Mouse (Mus musculus): Measurements from ENCODE around the gene Nudt8. TPM values are rescaled to one million over a fixed set of nuclear protein-coding genes. Genes with fewer than 3 reads are reported as not detected.

The Nudt8 gene
- polyA plus RNA-seq (2014; fragmentation: Illumina TruSeq; extraction: RNeasy Lipid Tissue Mini Kit (QIAGEN cat#74804); ENCODE audit: low replicate concordance): not detected

GRCm38 (mm10) chr19:4000119-4000900, at the start of gene Nudt8, which contains the start of gene Gm49405:
Gene Nudt8, plus strand, starts transcription at chr19:4000580.
Gene Gm49405, plus strand, starts transcription at chr19:4000626.

DNA sequence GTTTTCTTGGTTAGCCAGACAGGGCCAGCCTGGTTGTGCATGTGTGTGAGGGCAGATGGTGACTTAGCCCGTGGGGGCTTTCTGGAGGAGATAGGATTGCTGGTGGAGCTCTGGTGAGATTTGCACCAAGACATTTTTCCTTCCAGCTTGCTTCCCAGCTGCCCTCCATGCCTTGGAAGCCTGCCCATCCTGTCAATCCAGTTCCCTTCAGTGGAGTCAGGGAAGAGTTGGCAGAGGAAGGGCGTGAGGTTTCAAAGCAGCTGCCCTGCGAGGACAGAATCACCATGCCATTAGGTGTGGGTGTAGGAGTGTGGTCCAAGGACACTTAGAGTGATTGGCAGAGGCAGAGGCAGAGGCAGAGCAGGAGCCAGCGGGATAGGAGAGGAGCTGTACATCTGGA, 41.9 kb upstream of the Nudt8 start, which contains the start of gene Aldh3b3:
TSS of gene Aldh3b3 (plus strand) at position 176 of the 400 bp plus-strand sequence.

DNA sequence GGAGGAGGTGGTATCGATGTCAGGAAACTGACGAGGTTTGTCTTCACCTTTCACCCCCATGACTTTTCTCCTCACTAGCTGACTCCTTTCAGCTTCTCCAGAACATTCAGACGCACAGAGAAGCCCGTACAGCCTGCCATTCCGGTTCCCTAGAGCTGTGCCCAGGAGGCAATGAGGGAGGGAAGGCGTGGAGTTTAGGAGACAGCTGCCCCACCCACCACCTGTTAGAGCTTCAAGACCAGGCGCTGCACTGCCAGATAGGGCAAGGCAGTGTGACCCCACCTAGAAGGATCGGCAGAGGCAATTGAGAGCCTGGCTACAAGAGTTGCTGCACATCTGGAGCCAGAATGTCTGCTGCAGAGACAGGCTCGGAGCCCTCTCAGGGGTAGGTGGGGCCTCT, 28.2 kb upstream of the Nudt8 start, which contains the start of gene Aldh3b2:
TSS of gene Aldh3b2 (plus strand) at position 100 of the 400 bp plus-strand sequence.

DNA sequence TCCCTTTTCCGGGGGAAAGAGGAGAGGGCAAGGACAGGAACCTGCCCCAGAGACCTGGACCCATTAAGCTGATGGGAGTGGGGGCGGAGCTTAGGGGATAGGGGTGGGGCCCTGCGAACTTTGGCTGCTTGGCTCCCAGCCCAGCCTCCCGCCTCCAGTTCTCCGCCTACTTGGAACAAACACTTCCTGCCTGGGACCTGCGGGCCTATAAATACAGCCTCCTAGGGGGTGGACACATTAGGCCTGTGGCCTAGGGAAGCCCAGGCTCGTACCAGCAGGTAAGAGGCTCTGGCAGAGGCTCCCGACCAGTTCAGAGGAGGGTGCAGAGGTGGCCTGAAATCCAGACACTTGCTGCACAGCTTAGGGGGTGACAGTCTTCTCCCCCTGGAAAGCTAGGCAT, 14.0 kb upstream of the Nudt8 start, which contains the start of gene Acy3:
TSS of gene Acy3 (plus strand) at position 237 of the 400 bp plus-strand sequence.

GRCm38 (mm10) chr19:3992416-3992815, 8.0 kb upstream of the Nudt8 start, which contains the start of gene Tbx10:
Gene Tbx10, plus strand, starts transcription at chr19:3992752.

GRCm38 (mm10) chr19:4003112-4003511, 2.7 kb downstream of the Nudt8 start, which contains the start of gene Doc2g:
Gene Doc2g, plus strand, starts transcription at chr19:4003313.

DNA sequence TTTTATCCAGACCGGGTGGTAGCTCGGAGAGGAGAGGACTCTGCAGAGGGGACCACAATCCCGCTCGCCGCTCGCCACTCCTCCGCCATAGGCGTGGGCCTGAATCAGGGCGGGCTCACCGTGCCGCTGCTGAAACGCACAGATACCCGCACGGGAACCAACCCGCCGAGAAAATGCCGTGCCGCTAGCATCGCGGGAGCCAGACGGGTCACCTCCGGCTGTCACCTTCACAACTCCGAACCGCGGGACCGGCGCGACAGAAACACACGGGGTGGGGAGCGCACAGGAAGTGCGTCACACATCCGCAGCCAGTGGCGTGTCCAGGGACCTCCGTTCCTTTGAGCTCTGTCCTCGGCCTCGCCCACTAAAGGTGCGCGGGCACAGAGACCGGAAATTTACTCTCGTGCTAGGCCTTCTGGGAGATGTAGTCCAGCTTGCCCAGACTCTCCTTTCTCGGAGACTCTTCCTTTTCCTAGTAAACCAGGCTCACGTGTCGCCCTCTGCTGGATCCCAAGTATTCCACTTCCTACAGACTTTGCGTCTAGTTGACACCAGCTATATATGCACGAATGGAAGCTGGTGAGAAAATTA, 12.1 kb downstream of the Nudt8 start, which contains the start of gene Ndufv1:
TSS of gene Ndufv1 (minus strand) at position 375 of the 591 bp plus-strand sequence.

GRCm38 (mm10) chr19:4037788-4038232, 37.4 kb downstream of the Nudt8 start, which contains the start of gene Gstp1:
Gene Gstp1, minus strand, starts transcription at chr19:4037985.

DNA sequence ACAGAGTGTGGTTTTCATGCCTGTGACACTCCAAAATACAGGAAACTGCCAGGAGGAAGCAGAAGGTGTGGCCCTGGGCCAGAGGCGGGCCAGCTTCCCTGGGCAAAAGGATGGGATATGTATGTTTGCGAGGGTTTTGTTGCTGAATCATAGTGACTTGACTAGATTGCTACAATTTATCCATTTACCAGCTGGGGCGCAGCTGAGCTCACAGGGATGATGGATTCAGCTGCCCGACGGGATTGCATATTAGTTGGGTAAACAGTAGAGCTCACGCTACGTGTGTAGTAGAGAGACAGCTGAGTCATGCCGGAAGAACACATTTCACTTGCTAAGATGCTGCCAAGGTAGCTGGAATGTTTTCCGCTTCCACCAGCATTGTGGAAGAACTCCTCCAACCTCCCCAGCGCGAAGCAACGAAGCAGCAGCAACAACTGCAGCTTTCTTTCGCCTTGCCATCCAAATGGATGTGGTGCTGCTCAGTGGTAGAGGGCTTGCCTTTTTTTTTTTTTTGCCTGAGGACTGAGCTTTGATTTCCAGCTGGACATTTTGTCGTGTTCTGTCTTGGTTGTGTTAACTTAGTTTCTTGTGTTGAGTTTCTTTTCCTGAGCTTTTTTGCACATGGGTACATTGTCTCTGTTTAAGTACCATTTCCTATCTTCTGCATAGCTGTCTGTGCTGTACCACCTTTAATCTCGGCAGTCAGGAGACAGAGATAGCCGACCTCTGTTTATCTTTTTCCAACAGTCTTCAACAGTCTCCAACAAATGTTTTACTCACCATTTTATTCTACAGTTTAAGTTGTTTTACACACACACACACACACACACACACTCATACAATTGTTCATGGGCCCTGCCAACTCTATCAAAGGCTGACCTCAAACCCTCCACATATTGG, 45.8 kb downstream of the Nudt8 start, which contains the start of gene Gstp2:
TSS of gene Gstp2 (minus strand) at position 58 of the 900 bp plus-strand sequence.

Other genes starting within 250 kb of the Nudt8 start
- 149 TPM for gene Kmt5b, start 233.2 kb upstream of the Nudt8 start, polyA plus RNA-seq (2014; fragmentation: Illumina TruSeq; extraction: RNeasy Lipid Tissue Mini Kit (QIAGEN cat#74804); ENCODE audit: low replicate concordance)
- gene Chka, start 148.8 kb upstream of the Nudt8 start, polyA plus RNA-seq (2014; fragmentation: Illumina TruSeq; extraction: RNeasy Lipid Tissue Mini Kit (QIAGEN cat#74804); ENCODE audit: low replicate concordance): 266 TPM
- gene Tcirg1, start 93.4 kb upstream of the Nudt8 start, polyA plus RNA-seq (2014; fragmentation: Illumina TruSeq; extraction: RNeasy Lipid Tissue Mini Kit (QIAGEN cat#74804); ENCODE audit: low replicate concordance): 1.8 TPM
- 0.63 TPM for gene Ndufs8, start 87.8 kb upstream of the Nudt8 start, polyA plus RNA-seq (2014; fragmentation: Illumina TruSeq; extraction: RNeasy Lipid Tissue Mini Kit (QIAGEN cat#74804); ENCODE audit: low replicate concordance)
- gene Aldh3b1, start 70.8 kb upstream of the Nudt8 start, polyA plus RNA-seq (2014; fragmentation: Illumina TruSeq; extraction: RNeasy Lipid Tissue Mini Kit (QIAGEN cat#74804); ENCODE audit: low replicate concordance): 1.9 TPM
- 0.33 TPM for gene Unc93b1, start 65.4 kb upstream of the Nudt8 start, polyA plus RNA-seq (2014; fragmentation: Illumina TruSeq; extraction: RNeasy Lipid Tissue Mini Kit (QIAGEN cat#74804); ENCODE audit: low replicate concordance)
- not detected for gene Aldh3b3, start 41.9 kb upstream of the Nudt8 start, polyA plus RNA-seq (2014; fragmentation: Illumina TruSeq; extraction: RNeasy Lipid Tissue Mini Kit (QIAGEN cat#74804); ENCODE audit: low replicate concordance)
- not detected for gene Aldh3b2, start 28.3 kb upstream of the Nudt8 start, polyA plus RNA-seq (2014; fragmentation: Illumina TruSeq; extraction: RNeasy Lipid Tissue Mini Kit (QIAGEN cat#74804); ENCODE audit: low replicate concordance)
- 5.0 TPM for gene Acy3, start 14.0 kb upstream of the Nudt8 start, polyA plus RNA-seq (2014; fragmentation: Illumina TruSeq; extraction: RNeasy Lipid Tissue Mini Kit (QIAGEN cat#74804); ENCODE audit: low replicate concordance)
- gene Tbx10, start 7.8 kb upstream of the Nudt8 start, polyA plus RNA-seq (2014; fragmentation: Illumina TruSeq; extraction: RNeasy Lipid Tissue Mini Kit (QIAGEN cat#74804); ENCODE audit: low replicate concordance): not detected
- 0.19 TPM for gene Gm49405, start within 50 bp of the Nudt8 start, polyA plus RNA-seq (2014; fragmentation: Illumina TruSeq; extraction: RNeasy Lipid Tissue Mini Kit (QIAGEN cat#74804); ENCODE audit: low replicate concordance)
- gene Doc2g, start 2.7 kb downstream of the Nudt8 start, polyA plus RNA-seq (2014; fragmentation: Illumina TruSeq; extraction: RNeasy Lipid Tissue Mini Kit (QIAGEN cat#74804); ENCODE audit: low replicate concordance): not detected
- gene Ndufv1, start 12.2 kb downstream of the Nudt8 start, polyA plus RNA-seq (2014; fragmentation: Illumina TruSeq; extraction: RNeasy Lipid Tissue Mini Kit (QIAGEN cat#74804); ENCODE audit: low replicate concordance): 2.5 TPM
- 15.3 TPM for gene Gstp1, start 37.4 kb downstream of the Nudt8 start, polyA plus RNA-seq (2014; fragmentation: Illumina TruSeq; extraction: RNeasy Lipid Tissue Mini Kit (QIAGEN cat#74804); ENCODE audit: low replicate concordance)
- gene Gstp2, start 45.4 kb downstream of the Nudt8 start, polyA plus RNA-seq (2014; fragmentation: Illumina TruSeq; extraction: RNeasy Lipid Tissue Mini Kit (QIAGEN cat#74804); ENCODE audit: low replicate concordance): 8.5 TPM
- gene Gstp3, start 59.0 kb downstream of the Nudt8 start, polyA plus RNA-seq (2014; fragmentation: Illumina TruSeq; extraction: RNeasy Lipid Tissue Mini Kit (QIAGEN cat#74804); ENCODE audit: low replicate concordance): not detected
- gene Cabp2, start 81.0 kb downstream of the Nudt8 start, polyA plus RNA-seq (2014; fragmentation: Illumina TruSeq; extraction: RNeasy Lipid Tissue Mini Kit (QIAGEN cat#74804); ENCODE audit: low replicate concordance): not detected
- 2.9 TPM for gene Cdk2ap2, start 96.6 kb downstream of the Nudt8 start, polyA plus RNA-seq (2014; fragmentation: Illumina TruSeq; extraction: RNeasy Lipid Tissue Mini Kit (QIAGEN cat#74804); ENCODE audit: low replicate concordance)
- 0.93 TPM for gene Pitpnm1, start 99.4 kb downstream of the Nudt8 start, polyA plus RNA-seq (2014; fragmentation: Illumina TruSeq; extraction: RNeasy Lipid Tissue Mini Kit (QIAGEN cat#74804); ENCODE audit: low replicate concordance)
- gene Aip, start 125.3 kb downstream of the Nudt8 start, polyA plus RNA-seq (2014; fragmentation: Illumina TruSeq; extraction: RNeasy Lipid Tissue Mini Kit (QIAGEN cat#74804); ENCODE audit: low replicate concordance): not detected
- not detected for gene Gpr152, start 139.2 kb downstream of the Nudt8 start, polyA plus RNA-seq (2014; fragmentation: Illumina TruSeq; extraction: RNeasy Lipid Tissue Mini Kit (QIAGEN cat#74804); ENCODE audit: low replicate concordance)
- gene Cabp4, start 143.5 kb downstream of the Nudt8 start, polyA plus RNA-seq (2014; fragmentation: Illumina TruSeq; extraction: RNeasy Lipid Tissue Mini Kit (QIAGEN cat#74804); ENCODE audit: low replicate concordance): 0.71 TPM
- 9.9 TPM for gene Coro1b, start 148.0 kb downstream of the Nudt8 start, polyA plus RNA-seq (2014; fragmentation: Illumina TruSeq; extraction: RNeasy Lipid Tissue Mini Kit (QIAGEN cat#74804); ENCODE audit: low replicate concordance)
- 1.9 TPM for gene Ptprcap, start 153.0 kb downstream of the Nudt8 start, polyA plus RNA-seq (2014; fragmentation: Illumina TruSeq; extraction: RNeasy Lipid Tissue Mini Kit (QIAGEN cat#74804); ENCODE audit: low replicate concordance)
- gene Rps6kb2, start 162.8 kb downstream of the Nudt8 start, polyA plus RNA-seq (2014; fragmentation: Illumina TruSeq; extraction: RNeasy Lipid Tissue Mini Kit (QIAGEN cat#74804); ENCODE audit: low replicate concordance): 1.9 TPM
- gene Carns1, start 174.9 kb downstream of the Nudt8 start, polyA plus RNA-seq (2014; fragmentation: Illumina TruSeq; extraction: RNeasy Lipid Tissue Mini Kit (QIAGEN cat#74804); ENCODE audit: low replicate concordance): 0.67 TPM
- gene Tbc1d10c, start 190.7 kb downstream of the Nudt8 start, polyA plus RNA-seq (2014; fragmentation: Illumina TruSeq; extraction: RNeasy Lipid Tissue Mini Kit (QIAGEN cat#74804); ENCODE audit: low replicate concordance): 0.56 TPM
- gene Ppp1ca, start 191.5 kb downstream of the Nudt8 start, polyA plus RNA-seq (2014; fragmentation: Illumina TruSeq; extraction: RNeasy Lipid Tissue Mini Kit (QIAGEN cat#74804); ENCODE audit: low replicate concordance): 39.0 TPM
- 1.7 TPM for gene Rad9a, start 201.1 kb downstream of the Nudt8 start, polyA plus RNA-seq (2014; fragmentation: Illumina TruSeq; extraction: RNeasy Lipid Tissue Mini Kit (QIAGEN cat#74804); ENCODE audit: low replicate concordance)
- 0.33 TPM for gene Clcf1, start 213.7 kb downstream of the Nudt8 start, polyA plus RNA-seq (2014; fragmentation: Illumina TruSeq; extraction: RNeasy Lipid Tissue Mini Kit (QIAGEN cat#74804); ENCODE audit: low replicate concordance)
- gene AC109138.7, start 213.8 kb downstream of the Nudt8 start, polyA plus RNA-seq (2014; fragmentation: Illumina TruSeq; extraction: RNeasy Lipid Tissue Mini Kit (QIAGEN cat#74804); ENCODE audit: low replicate concordance): not detected
- gene Pold4, start 231.3 kb downstream of the Nudt8 start, polyA plus RNA-seq (2014; fragmentation: Illumina TruSeq; extraction: RNeasy Lipid Tissue Mini Kit (QIAGEN cat#74804); ENCODE audit: low replicate concordance): not detected

Measured in small intestine, adult 10 weeks (tissue).